Mouse (Mus musculus): ENCODE data around the gene Med18. TPM values are rescaled to one million over a fixed set of nuclear protein-coding genes. Genes with fewer than 3 reads are reported as not detected.
"Not testable (repeated sequence)": the region's sequence is repeated elsewhere in the genome, so short reads cannot be mapped to it uniquely, and the experiment has no call there.

Gene Med18
- total RNA-seq, 2 experiments from 2014 or later, result 9.8 to 10.8 TPM

GRCm38 (mm10) chr4:132482956-132483608, 19.4 kb upstream of the Med18 start:
- no peak for DNase-seq (ENCODE audit: low spot score in 2 of 2)

DNA sequence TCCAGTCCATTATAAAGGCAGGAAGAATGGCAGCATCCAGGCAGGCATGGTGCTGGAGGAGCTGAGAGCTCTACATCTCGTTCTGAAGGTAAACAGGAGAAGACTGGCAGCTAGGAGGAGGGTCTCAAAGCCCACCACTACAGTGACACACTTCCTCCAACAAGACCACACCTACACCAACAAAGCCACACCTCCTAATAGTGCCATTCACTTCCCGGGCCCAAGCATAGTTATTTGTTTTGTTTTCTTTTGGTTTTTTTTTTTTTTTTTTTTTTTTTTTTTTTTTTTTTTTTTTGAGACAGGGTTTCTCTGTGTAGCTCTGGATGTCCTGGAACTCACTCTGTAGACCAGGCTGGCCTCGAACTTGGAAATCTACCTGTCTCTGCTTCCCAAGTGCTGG, 18.4 kb upstream of the Med18 start:
- DNase-seq (ENCODE audit: low spot score in 2 of 2), result not testable (repeated sequence)

DNA sequence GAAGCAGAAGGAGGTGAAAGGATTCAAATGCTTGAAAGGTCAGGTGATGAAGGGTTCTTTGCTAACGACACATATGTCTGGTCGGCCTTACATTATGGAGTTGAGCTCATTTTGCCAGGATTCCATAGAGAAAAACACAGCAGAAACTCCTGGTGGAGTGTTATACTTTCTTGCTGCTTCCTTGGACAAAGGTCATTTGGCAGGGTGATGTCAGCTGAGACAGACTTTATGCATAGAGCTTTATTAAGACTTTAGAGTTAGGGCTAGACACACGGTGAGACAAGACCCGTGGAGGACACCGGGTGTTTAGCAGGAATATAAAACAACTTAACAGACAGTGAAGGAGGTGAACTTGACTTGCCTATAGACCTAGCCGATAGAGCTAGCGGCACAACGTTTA, 14.1 kb upstream of the Med18 start:
- DNase-seq (ENCODE audit: low spot score in 2 of 2), result no peak

- DNase-seq (ENCODE audit: low spot score in 2 of 2), result no peak
Observed at GRCm38 (mm10) chr4:132475895-132476878, 12.5 kb upstream of the Med18 start.

DNA sequence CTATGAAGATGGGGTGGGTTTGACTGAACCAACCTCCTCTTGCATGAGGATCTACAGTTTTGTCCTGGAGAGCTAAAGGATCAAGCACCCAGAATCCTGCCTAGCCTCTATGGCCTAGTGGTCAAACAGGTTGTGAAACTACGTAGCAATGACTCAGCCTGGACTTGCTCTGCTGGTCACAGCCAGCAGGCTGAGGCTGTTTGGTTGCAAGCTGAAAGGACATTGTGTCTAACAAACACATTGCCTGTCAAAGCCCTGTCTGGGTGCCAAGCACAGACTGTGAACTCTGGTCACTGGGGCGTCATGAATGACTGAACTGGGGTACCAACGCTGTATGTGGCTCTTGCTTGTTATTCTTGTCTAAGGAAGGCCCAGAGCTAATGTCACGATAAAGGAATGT, 10.9 kb upstream of the Med18 start:
- no peak for DNase-seq (ENCODE audit: low spot score in 2 of 2)

- DNase-seq (ENCODE audit: low spot score in 2 of 2), result no peak
Observed at GRCm38 (mm10) chr4:132473411-132473810, 9.7 kb upstream of the Med18 start.

DNA sequence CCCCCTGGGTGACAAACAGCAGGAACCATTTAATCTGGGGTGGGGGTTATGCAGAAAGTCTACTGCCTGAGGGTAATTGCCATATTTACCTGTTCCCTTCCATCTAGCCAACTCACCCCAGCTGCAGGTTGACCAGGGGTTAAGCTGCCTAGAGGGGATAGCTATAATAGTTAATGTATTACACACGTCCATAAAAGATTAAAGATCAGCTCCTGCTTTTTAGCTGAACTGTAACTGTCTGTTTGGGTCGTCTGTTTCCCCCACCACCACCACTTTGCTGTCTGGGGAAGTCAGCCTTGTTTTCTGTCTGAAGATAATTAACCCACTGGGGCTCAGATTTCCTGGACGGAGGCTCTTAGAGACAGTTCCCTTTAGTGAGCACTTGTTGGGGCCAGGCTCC, 6.2 kb upstream of the Med18 start:
- no peak for DNase-seq (ENCODE audit: low spot score in 2 of 2)

DNA sequence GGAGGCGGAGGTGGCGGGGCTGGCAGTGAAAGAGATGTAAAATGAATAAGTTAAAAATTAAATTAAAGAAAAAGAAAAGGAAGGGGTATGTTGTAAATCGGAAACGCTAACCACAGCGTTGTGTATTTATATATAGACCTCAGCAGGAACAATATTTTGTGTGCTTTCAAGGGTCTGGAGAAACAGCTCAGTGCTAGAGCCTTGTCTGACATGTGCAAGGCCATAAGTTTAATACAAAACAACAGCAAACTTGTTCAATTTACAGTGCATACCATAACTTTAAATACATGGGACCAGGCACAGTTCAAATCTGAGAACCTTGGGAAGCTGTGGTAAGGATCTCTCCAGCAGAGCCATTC, 513 bp upstream of the Med18 start:
- no peak for DNase-seq (ENCODE audit: low spot score in 2 of 2)

- no peak for DNase-seq (ENCODE audit: low spot score in 2 of 2)
Observed at GRCm38 (mm10) chr4:132462836-132463235, 885 bp downstream of the Med18 start.

GRCm38 (mm10) chr4:132460225-132460624, 3.5 kb downstream of the Med18 start:
- DNase-seq (ENCODE audit: low spot score in 2 of 2), result no peak

DNA sequence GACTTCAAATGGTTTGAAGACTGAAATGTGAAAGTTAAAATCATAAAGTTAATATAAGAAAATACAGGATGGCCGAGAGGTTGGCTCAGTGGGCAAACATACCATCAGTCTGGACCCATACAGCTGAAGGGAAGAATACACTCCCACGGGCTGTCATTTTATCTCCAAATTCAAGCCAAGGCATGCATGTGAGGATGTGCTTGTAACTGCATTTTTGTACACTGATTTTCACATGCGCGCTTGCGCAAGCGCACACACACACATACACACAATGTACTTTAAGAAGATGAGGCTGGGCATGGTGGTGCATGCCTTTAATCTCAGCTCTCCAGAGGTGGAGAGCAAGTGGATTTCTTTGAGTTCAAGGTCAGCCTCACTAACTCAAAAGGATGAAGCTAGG, 8.2 kb downstream of the Med18 start:
- DNase-seq (ENCODE audit: low spot score in 2 of 2), result no peak

GRCm38 (mm10) chr4:132455146-132455545, 8.6 kb downstream of the Med18 start:
- DNase-seq (ENCODE audit: low spot score in 2 of 2), result no peak

DNA sequence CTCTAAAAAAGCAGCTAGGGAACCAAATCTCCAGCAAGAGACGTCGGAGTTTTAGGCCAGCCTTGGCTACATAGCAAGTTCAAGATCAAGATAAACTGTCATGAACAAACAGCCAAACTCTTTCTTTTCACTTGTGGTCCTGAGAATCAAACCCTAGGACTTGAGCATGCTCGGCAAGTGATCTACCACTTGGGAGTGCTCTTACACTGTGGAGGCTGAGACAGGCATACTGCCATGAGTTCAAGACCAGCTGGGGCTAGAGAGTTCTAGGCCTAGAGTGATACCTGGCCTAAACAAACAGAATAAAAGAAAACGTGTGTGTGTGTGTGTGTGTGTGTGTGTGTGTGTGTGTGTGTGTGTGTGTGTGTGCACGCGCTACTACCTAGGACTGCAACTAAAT, 9.5 kb downstream of the Med18 start:
- DNase-seq (ENCODE audit: low spot score in 2 of 2), result no peak

- DNase-seq (ENCODE audit: low spot score in 2 of 2), result no peak
Observed at GRCm38 (mm10) chr4:132449778-132450177, 13.9 kb downstream of the Med18 start.

GRCm38 (mm10) chr4:132446105-132446504, 17.6 kb downstream of the Med18 start:
- DNase-seq (ENCODE audit: low spot score in 2 of 2), result no peak

- no peak for DNase-seq (ENCODE audit: low spot score in 2 of 2)
Observed at GRCm38 (mm10) chr4:132444516-132444915, 19.2 kb downstream of the Med18 start.

DNA sequence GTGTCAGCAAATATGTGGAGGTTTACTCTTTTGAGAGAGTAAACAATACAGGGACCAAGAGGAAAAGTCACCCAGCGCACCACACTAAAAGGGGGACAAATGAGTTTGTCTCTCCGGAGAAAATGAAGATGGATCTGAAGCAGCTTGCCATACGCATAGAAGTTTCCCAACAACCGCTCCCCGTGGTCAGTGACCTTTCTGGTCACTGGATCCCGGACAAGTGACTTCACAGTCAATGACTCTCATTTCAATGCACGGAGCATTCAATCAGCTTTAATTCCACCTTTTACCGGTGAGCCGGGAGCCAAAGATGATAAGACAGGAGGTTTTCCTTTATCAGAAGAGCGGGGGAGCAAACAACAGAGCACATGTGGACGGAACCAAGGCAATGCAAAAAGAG, 25.9 kb downstream of the Med18 start:
- DNase-seq (ENCODE audit: low spot score in 2 of 2), result no peak

DNA sequence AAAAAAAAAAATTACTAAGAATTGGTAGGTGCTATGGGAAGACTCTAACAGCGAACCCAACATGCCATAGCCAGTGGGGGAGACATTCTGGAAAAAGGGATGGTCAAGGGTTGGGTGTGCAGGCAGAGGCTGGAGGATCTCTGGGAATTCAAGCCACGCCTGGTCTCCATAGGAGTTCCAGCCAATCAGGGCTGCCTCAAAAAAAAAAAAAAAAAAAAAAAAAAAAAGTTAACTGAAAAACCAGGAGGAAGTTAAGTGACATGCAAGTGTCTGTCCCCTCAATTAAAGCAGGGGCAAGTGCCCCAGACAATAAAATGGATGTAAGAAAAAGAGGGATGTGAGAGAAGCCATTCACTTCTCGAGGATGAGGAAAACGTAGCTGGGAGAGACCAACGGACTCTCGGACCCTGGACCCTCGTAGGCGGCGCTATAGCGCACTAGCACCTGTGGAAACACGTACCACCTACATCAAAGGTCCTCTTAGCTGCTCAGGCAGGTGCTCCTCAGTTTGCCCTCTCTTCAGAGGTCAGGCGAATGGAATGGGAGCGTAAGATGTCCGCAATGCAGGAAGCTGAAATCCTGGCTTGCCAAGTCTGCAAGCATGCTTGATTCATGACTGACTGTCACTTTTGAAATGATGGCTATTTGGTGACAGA, 30.9 kb downstream of the Med18 start:
- no peak for DNase-seq (ENCODE audit: low spot score in 2 of 2)

DNA sequence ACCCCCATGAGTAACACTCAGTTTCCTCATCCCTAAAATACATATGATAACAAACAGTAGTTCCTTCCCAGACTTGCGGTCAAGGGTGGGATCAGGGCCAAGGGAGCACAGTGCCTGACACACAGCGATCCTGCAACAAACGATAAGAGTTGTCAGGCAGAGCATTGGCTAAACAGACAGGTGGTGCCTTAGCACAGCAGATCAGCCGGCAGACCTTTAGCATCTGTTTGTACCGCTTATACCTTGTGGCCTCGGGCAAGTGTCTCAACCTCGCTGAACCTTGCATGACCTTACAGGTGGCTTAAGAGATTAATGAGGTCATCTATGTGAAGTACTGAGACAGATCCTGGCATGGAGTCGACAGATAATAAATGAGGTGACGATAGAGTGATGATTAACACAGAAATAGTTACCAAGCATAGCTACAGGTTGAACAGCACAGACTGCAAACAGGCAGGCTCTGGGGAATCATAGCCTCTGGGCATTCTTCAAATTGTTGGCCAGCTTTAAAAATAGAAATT, 35.6 kb downstream of the Med18 start:
- DNase-seq (ENCODE audit: low spot score in 2 of 2), result no peak

GRCm38 (mm10) chr4:132427493-132427892, 36.2 kb downstream of the Med18 start:
- DNase-seq (ENCODE audit: low spot score in 2 of 2), result no peak

GRCm38 (mm10) chr4:132426021-132426420, 37.7 kb downstream of the Med18 start:
- DNase-seq (ENCODE audit: low spot score in 2 of 2), result no peak

DNA sequence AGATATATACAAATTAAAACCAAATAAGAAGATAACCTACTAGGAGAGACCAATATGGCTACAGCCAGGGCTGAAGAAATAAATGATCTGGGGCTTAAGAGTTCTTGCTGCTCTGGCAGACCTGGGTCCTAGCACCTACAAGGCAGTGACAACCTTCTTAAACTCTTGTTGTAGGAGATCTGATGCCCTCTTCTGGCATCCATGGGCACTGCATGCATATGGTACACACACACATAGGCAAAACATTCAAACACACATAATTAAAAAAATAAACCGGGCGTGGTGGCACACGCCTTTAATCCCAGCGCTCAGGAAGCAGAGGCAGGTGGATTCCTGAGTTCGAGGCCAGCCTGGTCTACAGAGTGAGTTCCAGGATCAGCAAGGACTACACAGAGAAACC, 39.0 kb downstream of the Med18 start:
- no peak for DNase-seq (ENCODE audit: low spot score in 2 of 2)

Measured in layer of hippocampus, postnatal 10 days (tissue).